Mouse (Mus musculus): ENCODE measurements around the gene Sgcg. TPM values are rescaled to one million over a fixed set of nuclear protein-coding genes. Genes with fewer than 3 reads are reported as not detected.

The Sgcg gene
- total RNA-seq, 2 experiments from 2014 or later = 0.86 to 1.3 TPM

- DNase-seq (ENCODE audit: low spot score in 2 of 2) = peak; percentile 18 to 22
Observed at GRCm38 (mm10) chr14:61235846-61236474, 22.3 kb downstream of the Sgcg start.

GRCm38 (mm10) chr14:61232016-61232568, 26.2 kb downstream of the Sgcg start:
- no peak for DNase-seq (ENCODE audit: low spot score in 2 of 2)

GRCm38 (mm10) chr14:61230179-61230578, 28.1 kb downstream of the Sgcg start:
- no peak for DNase-seq (ENCODE audit: low spot score in 2 of 2)

- no peak for DNase-seq (ENCODE audit: low spot score in 2 of 2)
Observed at GRCm38 (mm10) chr14:61229763-61230162, 28.5 kb downstream of the Sgcg start.

GRCm38 (mm10) chr14:61226151-61226550, 32.1 kb downstream of the Sgcg start:
- DNase-seq (ENCODE audit: low spot score in 2 of 2) = no peak

- DNase-seq (ENCODE audit: low spot score in 2 of 2) = no peak
Observed at GRCm38 (mm10) chr14:61224387-61225077, 33.8 kb downstream of the Sgcg start.

- DNase-seq (ENCODE audit: low spot score in 2 of 2) = no peak
Observed at GRCm38 (mm10) chr14:61223740-61224139, 34.5 kb downstream of the Sgcg start.

GRCm38 (mm10) chr14:61222506-61222905, 35.8 kb downstream of the Sgcg start:
- no peak for DNase-seq (ENCODE audit: low spot score in 2 of 2)

- no peak for DNase-seq (ENCODE audit: low spot score in 2 of 2)
Observed at GRCm38 (mm10) chr14:61221166-61221565, 37.1 kb downstream of the Sgcg start.

- DNase-seq (ENCODE audit: low spot score in 2 of 2) = no peak
Observed at GRCm38 (mm10) chr14:61211754-61212153, 46.5 kb downstream of the Sgcg start.

GRCm38 (mm10) chr14:61210111-61210510, 48.2 kb downstream of the Sgcg start:
- DNase-seq (ENCODE audit: low spot score in 2 of 2) = no peak

GRCm38 (mm10) chr14:61194416-61194815, 63.9 kb downstream of the Sgcg start:
- no peak for DNase-seq (ENCODE audit: low spot score in 2 of 2)

- DNase-seq (ENCODE audit: low spot score in 2 of 2) = no peak
Observed at GRCm38 (mm10) chr14:61192326-61192725, 66.0 kb downstream of the Sgcg start.

- DNase-seq (ENCODE audit: low spot score in 2 of 2) = no peak
Observed at GRCm38 (mm10) chr14:61191904-61192303, 66.4 kb downstream of the Sgcg start.

- DNase-seq (ENCODE audit: low spot score in 2 of 2) = peak in 1 of 2 experiments; percentile 60
Observed at GRCm38 (mm10) chr14:61173229-61173628, 85.1 kb downstream of the Sgcg start.

- peak; percentile 99 for DNase-seq (ENCODE audit: low spot score in 2 of 2)
Observed at GRCm38 (mm10) chr14:61172548-61173158, 85.6 kb downstream of the Sgcg start.

- DNase-seq (ENCODE audit: low spot score in 2 of 2) = no peak
Observed at GRCm38 (mm10) chr14:61171261-61171970, 86.9 kb downstream of the Sgcg start.
